Mouse (Mus musculus) heart, embryonic 10.5 days (tissue): ENCODE measurements around the gene Sgsm1. TPM values are rescaled to one million over a fixed set of nuclear protein-coding genes. Genes with fewer than 3 reads are reported as not detected.
"Not testable (repeated sequence)": the region's sequence is repeated elsewhere in the genome, so short reads cannot be mapped to it uniquely, and the experiment has no call there.

Experiments
- DNase-seq: peaks from one replicate; pipeline ENCODE4 v3.0.0-alpha.2; 2017; ENCODE audit warnings: low spot score
- H3K27ac ChIP-seq: fragments of 300-500 bp; sonication (generic); 2 replicates; pipeline ENCODE4 v1.5.1; 2016; ENCODE audit warnings: mild to moderate bottlenecking
- H3K27me3 ChIP-seq: fragments of 300-500 bp; sonication (generic); 2 replicates; pipeline ENCODE4 v1.6.1; 2016; ENCODE audit warnings: mild to moderate bottlenecking; ENCODE audit not compliant: poor library complexity, insufficient read depth, severe bottlenecking
- H3K36me3 ChIP-seq: fragments of 300-500 bp; sonication (generic); 2 replicates; pipeline ENCODE4 v1.6.1; 2016; ENCODE audit warnings: mild to moderate bottlenecking, moderate library complexity
- H3K4me1 ChIP-seq: fragments of 300-500 bp; sonication (generic); 2 replicates; pipeline ENCODE4 v1.6.1; 2016; ENCODE audit warnings: mild to moderate bottlenecking
- H3K4me3 ChIP-seq: fragments of 300-500 bp; sonication (generic); 2 replicates; pipeline ENCODE4 v1.5.1; 2016; ENCODE audit warnings: mild to moderate bottlenecking, moderate library complexity
- H3K9me3 ChIP-seq: fragments of 300-500 bp; sonication (generic); 2 replicates; pipeline ENCODE4 v1.6.1; 2016; ENCODE audit warnings: mild to moderate bottlenecking, moderate library complexity
- WGBS: fragments of 180-500 bp; shearing (Covaris S2); methylation state at CpG from one replicate; pipeline ENCODE4 v1.1.7; 2016; 5-methylcytosine and 5-hydroxymethylcytosine counted together
- polyA plus RNA-seq: library from polyadenylated mRNA; unstranded; fragments of >200 nt; fragmentation: Nextera tagmentation; extraction: Ambion mirVana; gene quantifications from 2 replicates; pipeline ENCODE4 v1.2.1, GENCODE M21; 2016

Sgsm1 gene
- 6.5 and 6.7 TPM in 2 replicates for polyA plus RNA-seq

DNA sequence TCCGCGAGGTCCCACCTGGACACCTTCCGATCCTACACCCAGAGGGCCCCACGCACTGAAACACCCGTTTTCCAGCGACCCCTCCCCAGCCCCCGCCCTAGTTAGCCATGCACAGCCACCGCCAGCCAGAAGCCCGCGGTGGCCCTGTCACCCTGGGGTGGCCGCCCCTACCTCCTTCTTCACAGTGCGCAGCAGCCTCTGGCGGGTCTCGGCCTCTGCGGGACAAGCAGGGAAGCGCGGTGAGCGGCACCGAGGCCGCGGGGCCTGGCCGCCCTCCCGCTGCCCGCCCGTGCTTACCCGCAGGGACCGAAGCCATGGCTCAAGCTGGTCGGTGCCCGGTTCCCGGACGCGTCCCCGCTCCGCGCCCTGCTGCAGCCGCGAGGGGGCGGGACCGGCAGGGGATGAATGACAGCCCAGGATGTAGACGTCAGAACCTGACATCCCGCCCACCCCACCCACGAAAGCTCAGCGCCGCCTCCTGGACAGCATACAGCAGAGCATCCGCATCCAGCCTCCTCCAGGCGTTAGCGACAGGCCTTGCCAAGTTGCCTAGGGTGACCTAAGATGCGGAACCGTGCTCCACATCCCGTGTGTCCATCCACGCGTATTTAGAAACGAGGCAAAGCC is at the start of gene Sgsm1:
Sgsm1 (minus strand) TSS at position 410 of the 627 bp plus-strand sequence.
- peaks cover 84% of the 10 kb centered on the region for H3K27me3 ChIP-seq
- H3K4me1 ChIP-seq: peaks cover 29% of the 10 kb centered on the region
- peak within 1 kb of the TSS; percentile 37 for H3K27ac ChIP-seq
- peak within 1 kb of the TSS; percentile 63 for H3K4me3 ChIP-seq
- peak; percentile 88 for DNase-seq
- 4% methylated on average over 53 of the region's 53 CpGs for WGBS
- H3K9me3 ChIP-seq: no peaks in the 10 kb centered on the region
- H3K36me3 ChIP-seq: no peaks in the 10 kb centered on the region

DNA sequence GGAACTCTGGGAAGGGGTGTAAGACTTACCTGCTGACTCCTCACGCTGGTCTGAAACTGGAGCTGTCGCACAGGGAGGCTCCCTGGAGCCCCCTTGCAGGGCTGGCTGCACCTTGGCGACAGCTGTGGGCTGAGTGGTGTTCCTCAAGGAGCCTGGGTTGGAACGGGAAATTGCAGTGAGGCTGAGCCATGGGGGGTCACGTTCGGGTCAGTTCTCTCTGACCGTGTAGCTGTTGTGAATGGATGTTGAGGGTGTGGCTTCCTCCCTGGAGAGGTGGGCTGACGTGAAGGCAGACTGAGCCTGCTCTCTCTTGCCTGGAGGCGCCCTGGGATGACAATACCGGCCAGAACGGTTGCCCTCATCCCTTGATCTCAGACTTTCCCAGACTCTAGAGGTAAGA is 48.2 kb upstream of the Sgsm1 start:
- Histone ChIP-seq H3K4me1 (peaks cover 6% of the 10 kb centered on the region; the same call in 1 of the 2 replicates), H3K9me3 (no peaks in the 10 kb centered on the region), H3K4me3 (no peak overlapping the region), H3K36me3 (no peaks in the 10 kb centered on the region), H3K27ac (no peak overlapping the region), H3K27me3 (peaks cover 70% of the 10 kb centered on the region)
- WGBS: 6% methylated on average over 11 of the region's 11 CpGs
- no peak for DNase-seq

DNA sequence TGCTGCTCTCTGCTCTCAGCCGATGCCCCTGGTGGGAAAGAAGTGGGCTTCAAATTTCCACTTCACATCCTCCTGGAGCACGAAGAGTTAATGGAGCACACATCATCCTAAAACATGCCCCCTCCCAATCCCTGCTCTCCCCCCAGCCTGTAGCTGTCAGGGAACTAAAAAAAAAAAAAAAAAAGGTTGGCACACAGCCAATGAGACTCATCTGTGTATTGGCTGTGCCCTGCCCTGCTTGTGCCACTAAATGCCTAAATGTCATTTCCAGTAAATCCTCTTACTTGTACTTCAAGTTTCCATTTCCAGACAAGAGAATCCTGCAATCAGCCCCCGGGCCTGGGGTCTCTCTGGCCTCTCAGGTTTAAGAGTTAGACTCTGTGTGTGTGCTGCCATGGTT is 47.1 kb upstream of the Sgsm1 start:
- no peaks in the 10 kb centered on the region for H3K36me3 ChIP-seq
- no peak overlapping the region for H3K27ac ChIP-seq
- 56% methylated on average over 3 of the region's 3 CpGs for WGBS
- peaks cover 82% of the 10 kb centered on the region for H3K27me3 ChIP-seq
- H3K4me1 ChIP-seq: peaks cover 6% of the 10 kb centered on the region; the same call in 1 of the 2 replicates
- DNase-seq: no peak
- no peaks in the 10 kb centered on the region for H3K9me3 ChIP-seq
- no peak overlapping the region for H3K4me3 ChIP-seq

DNA sequence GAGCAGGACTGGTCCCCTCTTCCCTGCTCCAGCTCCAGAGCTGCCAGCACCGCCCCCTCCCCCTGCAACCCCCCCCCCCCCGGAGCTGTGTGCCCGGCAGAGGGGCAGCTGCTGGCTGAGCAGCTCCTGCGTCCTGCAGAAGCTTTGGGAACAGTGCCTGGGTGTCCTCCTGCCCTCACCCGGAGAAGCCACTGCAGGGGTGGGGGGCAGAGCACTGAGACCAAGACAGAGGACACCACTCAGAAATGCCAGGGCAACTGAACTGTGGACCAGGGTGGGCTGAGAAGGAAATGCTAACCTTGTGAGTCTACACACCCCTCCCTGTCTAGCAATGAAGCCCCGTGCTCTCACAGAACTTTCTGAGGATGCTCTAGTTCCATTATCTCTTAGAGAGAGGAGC is 46.6 kb upstream of the Sgsm1 start, which contains the start of gene Aym1:
Aym1 (plus strand) TSS at position 109 of the 400 bp plus-strand sequence.
- H3K36me3 ChIP-seq: no peaks in the 10 kb centered on the region
- H3K4me1 ChIP-seq: peaks cover 6% of the 10 kb centered on the region; the same call in 1 of the 2 replicates
- DNase-seq: no peak
- no peak within 1 kb of the TSS for H3K27ac ChIP-seq
- no peak within 1 kb of the TSS for H3K4me3 ChIP-seq
- peaks cover 84% of the 10 kb centered on the region for H3K27me3 ChIP-seq
- H3K9me3 ChIP-seq: no peaks in the 10 kb centered on the region
- WGBS: 47% methylated on average over 4 of the region's 6 CpGs

GRCm38 (mm10) chr5:113354311-113354710 is 43.7 kb upstream of the Sgsm1 start:
- Histone ChIP-seq H3K27ac (no peak overlapping the region), H3K4me3 (no peak overlapping the region), H3K4me1 (peaks cover 6% of the 10 kb centered on the region; the same call in 1 of the 2 replicates), H3K36me3 (no peaks in the 10 kb centered on the region), H3K9me3 (no peaks in the 10 kb centered on the region), H3K27me3 (peaks cover 96% of the 10 kb centered on the region)
- 40% methylated on average over 16 of the region's 16 CpGs for WGBS
- no peak for DNase-seq

GRCm38 (mm10) chr5:113352636-113353035 is 42.0 kb upstream of the Sgsm1 start:
- Histone ChIP-seq H3K4me1 (no peaks in the 10 kb centered on the region), H3K4me3 (no peak overlapping the region), H3K27ac (no peak overlapping the region), H3K27me3 (peaks cover 98% of the 10 kb centered on the region), H3K36me3 (no peaks in the 10 kb centered on the region), H3K9me3 (no peaks in the 10 kb centered on the region)
- 68% methylated on average over 6 of the region's 6 CpGs for WGBS
- no peak for DNase-seq

DNA sequence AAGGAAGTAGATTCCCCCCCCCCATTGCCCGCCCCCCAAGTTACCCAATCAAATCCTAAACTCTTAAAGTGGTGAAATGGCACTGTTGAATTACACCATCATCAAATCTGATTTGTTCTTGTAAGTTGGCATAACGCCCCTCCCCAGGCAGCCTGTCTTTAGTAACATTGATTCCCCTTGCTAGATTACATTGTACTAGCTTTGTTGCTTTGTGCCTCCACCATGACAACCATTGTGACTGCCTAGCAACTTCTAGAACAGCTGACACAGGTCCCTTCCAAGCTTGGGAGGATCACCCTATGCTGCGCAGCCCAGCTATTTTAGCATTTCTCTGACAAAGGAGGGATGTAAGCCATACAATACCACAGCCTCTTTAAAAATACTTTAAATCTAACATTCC is 41.2 kb upstream of the Sgsm1 start:
- no peak overlapping the region for H3K4me3 ChIP-seq
- 86% methylated on average over 3 of the region's 3 CpGs for WGBS
- H3K27me3 ChIP-seq: peaks cover 98% of the 10 kb centered on the region
- H3K36me3 ChIP-seq: no peaks in the 10 kb centered on the region
- H3K9me3 ChIP-seq: no peaks in the 10 kb centered on the region
- DNase-seq: no peak
- no peak overlapping the region for H3K27ac ChIP-seq
- H3K4me1 ChIP-seq: no peaks in the 10 kb centered on the region

DNA sequence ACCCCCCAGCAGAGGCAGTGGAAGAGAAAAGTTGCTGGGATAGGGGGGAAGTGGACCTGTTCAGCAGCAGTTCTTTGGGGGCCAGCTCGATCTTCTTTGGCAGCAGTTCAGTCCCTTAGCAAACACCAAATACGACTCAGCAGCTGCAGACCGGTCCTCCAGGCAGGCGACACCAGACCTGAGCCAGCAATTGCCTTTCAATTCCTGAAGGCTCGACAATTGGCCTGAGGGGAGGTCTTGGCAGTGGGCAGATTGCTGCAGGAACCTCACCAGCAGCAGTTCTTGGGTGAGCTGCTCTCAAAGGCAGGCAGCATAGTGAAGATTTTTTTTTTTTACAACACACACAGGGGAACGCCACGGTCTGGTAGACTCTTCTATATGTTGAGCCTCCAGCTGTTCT is 39.2 kb upstream of the Sgsm1 start:
- no peak overlapping the region for H3K27ac ChIP-seq
- H3K27me3 ChIP-seq: peaks cover 99% of the 10 kb centered on the region
- WGBS: 39% methylated on average over 7 of the region's 7 CpGs
- DNase-seq: no peak
- no peak overlapping the region for H3K4me3 ChIP-seq
- H3K9me3 ChIP-seq: no peaks in the 10 kb centered on the region
- H3K36me3 ChIP-seq: no peaks in the 10 kb centered on the region
- no peaks in the 10 kb centered on the region for H3K4me1 ChIP-seq

DNA sequence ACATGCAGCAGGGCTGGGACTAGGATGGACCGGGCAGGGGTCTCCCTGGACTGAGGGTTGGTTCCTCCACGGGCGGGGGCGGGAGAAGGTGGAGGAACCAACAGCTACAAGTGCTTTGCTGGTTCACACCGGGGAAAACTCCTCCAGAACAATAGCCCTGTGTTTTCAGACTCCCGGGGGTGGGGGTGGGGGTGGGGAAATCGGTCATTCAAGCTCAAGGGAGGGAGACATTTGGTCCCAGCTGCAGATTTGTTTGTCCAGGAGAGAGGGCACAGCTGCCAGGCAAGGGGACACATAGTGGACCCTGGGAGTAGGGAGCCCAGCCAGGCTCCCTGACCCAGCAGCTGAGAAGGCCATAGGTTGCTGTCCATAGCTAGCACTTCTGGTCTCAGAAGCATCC is 38.6 kb upstream of the Sgsm1 start:
- DNase-seq: no peak
- WGBS: 15% methylated on average over 7 of the region's 7 CpGs
- no peak overlapping the region for H3K27ac ChIP-seq
- H3K4me1 ChIP-seq: no peaks in the 10 kb centered on the region; the same call in 1 of the 2 replicates
- peaks cover 99% of the 10 kb centered on the region for H3K27me3 ChIP-seq
- no peaks in the 10 kb centered on the region for H3K9me3 ChIP-seq
- H3K4me3 ChIP-seq: no peak overlapping the region
- no peaks in the 10 kb centered on the region for H3K36me3 ChIP-seq

GRCm38 (mm10) chr5:113348597-113348996 is 38.0 kb upstream of the Sgsm1 start:
- peaks cover 99% of the 10 kb centered on the region for H3K27me3 ChIP-seq
- no peaks in the 10 kb centered on the region; the same call in 1 of the 2 replicates for H3K4me1 ChIP-seq
- no peak for DNase-seq
- no peak overlapping the region for H3K27ac ChIP-seq
- no peaks in the 10 kb centered on the region for H3K36me3 ChIP-seq
- H3K9me3 ChIP-seq: no peaks in the 10 kb centered on the region
- 22% methylated on average over 13 of the region's 13 CpGs for WGBS
- H3K4me3 ChIP-seq: no peak overlapping the region

- Histone ChIP-seq H3K36me3 (no peaks in the 10 kb centered on the region), H3K4me1 (no peaks in the 10 kb centered on the region; the same call in 1 of the 2 replicates), H3K9me3 (no peaks in the 10 kb centered on the region), H3K4me3 (no peak overlapping the region), H3K27ac (no peak overlapping the region), H3K27me3 (peaks cover 95% of the 10 kb centered on the region)
- whole genome bisulfite sequencing: 28% methylated on average over 12 of the region's 12 CpGs
- no peak for DNase-seq
Observed at GRCm38 (mm10) chr5:113347593-113347992, 37.0 kb upstream of the Sgsm1 start.

- not testable (repeated sequence) for DNase-seq, H3K4me1 ChIP-seq
- 26% methylated on average over 6 of the region's 6 CpGs for WGBS
Observed at GRCm38 (mm10) chr5:113346651-113347050, 36.1 kb upstream of the Sgsm1 start.

GRCm38 (mm10) chr5:113345781-113346180 is 35.2 kb upstream of the Sgsm1 start:
- no peaks in the 10 kb centered on the region for H3K36me3 ChIP-seq
- no peaks in the 10 kb centered on the region; the same call in 1 of the 2 replicates for H3K4me1 ChIP-seq
- H3K4me3 ChIP-seq: no peak overlapping the region
- 6% methylated on average over 11 of the region's 11 CpGs for WGBS
- peaks cover 95% of the 10 kb centered on the region for H3K27me3 ChIP-seq
- H3K9me3 ChIP-seq: no peaks in the 10 kb centered on the region
- no peak for DNase-seq
- no peak overlapping the region for H3K27ac ChIP-seq

More at GRCm38 (mm10) chr5:113346651-113347050, 36.1 kb upstream of the Sgsm1 start:
- not testable (repeated sequence) for H3K4me3 ChIP-seq, H3K9me3 ChIP-seq, H3K27ac ChIP-seq, H3K36me3 ChIP-seq
- H3K27me3 ChIP-seq: peaks cover 95% of the 10 kb centered on the region
